In the genomic region with DNA sequence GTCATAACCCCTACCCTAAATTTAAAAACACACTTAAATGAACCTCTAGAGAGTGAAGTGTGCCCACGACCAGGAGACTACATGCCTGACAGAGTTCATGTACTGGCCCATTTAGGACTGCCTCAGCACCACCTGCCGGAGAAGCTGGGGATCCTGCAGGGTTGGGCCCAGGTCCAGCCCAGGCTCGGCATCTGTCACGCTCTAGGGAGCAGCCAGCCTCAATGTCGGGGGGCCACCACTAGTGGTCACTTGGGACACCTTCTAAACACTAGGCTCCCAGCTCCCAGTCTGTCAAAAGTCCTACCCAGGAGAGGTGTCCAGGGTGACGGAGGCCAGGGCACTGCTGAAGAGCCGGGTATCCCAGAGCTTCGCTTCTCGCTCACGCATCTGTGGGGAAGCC, we compare ENCODE assay signal across 10 mouse cellular contexts. TPM values are rescaled to one million over a fixed set of nuclear protein-coding genes. Genes with fewer than 3 reads are reported as not detected.
A peak's percentile ranks its signal among the peaks of the same experiment; 100 is the strongest.
DNase-seq lines count a peak whose midpoint lies in the region; ATAC-seq lines count a peak whose summit lies in the region.
"Had no signal": no experiment of that assay in that cellular context is flagged by ENCODE, and none has a peak within 500 bp of the region (broad histone marks: within the 10 kb centered on the region; RNA-seq: fewer than 3 reads in every experiment).

No protein-coding gene starts in this region.

- intact Hi-C loops in gastrocnemius, postnatal 14 days (cut with DNase I; ENCODE audit: low total_unique reads) = no loop called here

- H3K36me3 ChIP-seq in embryonic facial prominence, embryonic 12.5 days = peaks cover 12% of the 10 kb centered on the region
- H3K36me3 ChIP-seq in kidney, embryonic 14.5 days (ENCODE audit: control insufficient read depth, insufficient read depth, low read length) = peaks cover 48% of the 10 kb centered on the region
- H3K36me3 ChIP-seq: hindbrain, embryonic 15.5 days had no signal

- no peaks in the 10 kb centered on the region for H3K27me3 ChIP-seq in embryonic facial prominence, embryonic 12.5 days
- no peaks in the 10 kb centered on the region for H3K27me3 ChIP-seq in kidney, embryonic 14.5 days (ENCODE audit: control insufficient read depth, insufficient read depth, low read length)
- H3K27me3 ChIP-seq: hindbrain, embryonic 15.5 days had no signal

- DNase-seq in gastrocnemius, postnatal 14 days = peak; percentile 47
- no peak for DNase-seq in gastrocnemius, adult 18-20 months (ENCODE audit: low spot score)
- DNase-seq in Muller cell, postnatal 12 days (ENCODE audit: inconsistent ontology term) = peak; percentile 46
- no peak for DNase-seq in thymus, postnatal 4 days
- no peak for DNase-seq in ovary, postnatal 14 days (ENCODE audit: low spot score)
- no peak for DNase-seq in embryo, embryonic 10.5 days (ENCODE audit: low spot score)

- H3K4me2 ChIP-seq in embryonic facial prominence, embryonic 12.5 days (replicated peaks) = no peak overlapping the region
- no peak overlapping the region for H3K4me2 ChIP-seq in kidney, embryonic 14.5 days (replicated peaks; ENCODE audit: low read depth, low read length)
- H3K4me2 ChIP-seq: hindbrain, embryonic 15.5 days had no signal

- 0 out of 2 replicates have a peak overlapping the region, but pooled peaks have one; percentile 14 for H3K27ac ChIP-seq in embryonic facial prominence, embryonic 12.5 days
- no peak overlapping the region; the same call in 1 of the 2 replicates for H3K27ac ChIP-seq in kidney, embryonic 14.5 days (ENCODE audit: low read depth, low read length)
- H3K27ac ChIP-seq: hindbrain, embryonic 15.5 days had no signal

- H3K9me3 ChIP-seq in embryonic facial prominence, embryonic 12.5 days = no peaks in the 10 kb centered on the region
- H3K9me3 ChIP-seq in kidney, embryonic 14.5 days (ENCODE audit: control insufficient read depth, low read length) = no peaks in the 10 kb centered on the region
- H3K9me3 ChIP-seq: hindbrain, embryonic 15.5 days had no signal

- no peak for ATAC-seq in embryonic facial prominence, embryonic 12.5 days (ENCODE audit: insufficient number of reproducible peaks, insufficient read depth, low FRiP score, low TSS enrichment)
- no peak for ATAC-seq in kidney, embryonic 14.5 days (ENCODE audit: low FRiP score, low TSS enrichment)
- ATAC-seq: CD4-positive, CD25-positive, alpha-beta regulatory T cell, adult 4 months had no signal

- no peak overlapping the region for H3K9ac ChIP-seq in embryonic facial prominence, embryonic 12.5 days
- 0 out of 2 replicates have a peak overlapping the region, but pooled peaks have one; percentile 7 for H3K9ac ChIP-seq in kidney, embryonic 14.5 days (ENCODE audit: low read depth, low read length)
- H3K9ac ChIP-seq: hindbrain, embryonic 15.5 days had no signal

- peaks cover 81% of the 10 kb centered on the region for H3K4me1 ChIP-seq in embryonic facial prominence, embryonic 12.5 days
- H3K4me1 ChIP-seq in kidney, embryonic 14.5 days (ENCODE audit: control insufficient read depth, insufficient read depth, low read length) = peaks cover 40% of the 10 kb centered on the region

- no peak overlapping the region for H3K4me3 ChIP-seq in embryonic facial prominence, embryonic 12.5 days
- H3K4me3 ChIP-seq in kidney, embryonic 14.5 days (ENCODE audit: low read length) = no peak overlapping the region
- H3K4me3 ChIP-seq: hindbrain, embryonic 15.5 days had no signal

- WGBS in embryonic facial prominence, embryonic 12.5 days = 79% methylated on average over 10 of the region's 10 CpGs
- 73% methylated on average over 10 of the region's 10 CpGs for WGBS in kidney, embryonic 14.5 days

RNA-seq across cellular contexts. Expression of a gene that starts 14.9 kb away (rescaled TPM):
- 100 to 1,000 TPM in 1 of 2 experiments, 10 to 100 TPM in 1; 88.0 to 100 TPM for total RNA-seq in gastrocnemius, postnatal 14 days (2021)
- total RNA-seq in gastrocnemius, adult 18-20 months (2021) = 100 to 1,000 TPM in 1 of 2 experiments, 10 to 100 TPM in 1; 91.1 to 101 TPM
- 57.1 and 59.8 TPM in 2 replicates for polyA plus RNA-seq in embryonic facial prominence, embryonic 12.5 days (2016; fragmentation: Nextera tagmentation; extraction: Ambion mirVana)
- polyA plus RNA-seq in kidney, embryonic 14.5 days (2014; fragmentation: Nextera tagmentation; extraction: Ambion mirVana) = 46.3 and 68.8 TPM in 2 replicates

RNA-seq across cellular contexts. Expression of a gene that starts 15.0 kb away (rescaled TPM):
- 1 to 10 TPM; 7.6 to 8.4 TPM for total RNA-seq in gastrocnemius, postnatal 14 days (2021)
- 1 to 10 TPM; 4.1 to 5.0 TPM for total RNA-seq in gastrocnemius, adult 18-20 months (2021)
- polyA plus RNA-seq in embryonic facial prominence, embryonic 12.5 days (2016; fragmentation: Nextera tagmentation; extraction: Ambion mirVana) = 23.4 and 24.1 TPM in 2 replicates
- polyA plus RNA-seq in kidney, embryonic 14.5 days (2014; fragmentation: Nextera tagmentation; extraction: Ambion mirVana) = 14.4 and 16.1 TPM in 2 replicates

RNA-seq across cellular contexts. Expression of a gene that starts 24.9 kb away (rescaled TPM):
- total RNA-seq in gastrocnemius, postnatal 14 days (2021) = 10 to 100 TPM; 13.9 to 17.8 TPM
- 10 to 100 TPM; 13.9 to 14.4 TPM for total RNA-seq in gastrocnemius, adult 18-20 months (2021)
- 18.2 and 23.1 TPM in 2 replicates for polyA plus RNA-seq in embryonic facial prominence, embryonic 12.5 days (2016; fragmentation: Nextera tagmentation; extraction: Ambion mirVana)
- 12.0 and 16.4 TPM in 2 replicates for polyA plus RNA-seq in kidney, embryonic 14.5 days (2014; fragmentation: Nextera tagmentation; extraction: Ambion mirVana)

RNA-seq across cellular contexts. Expression of a gene that starts 29.9 kb away (rescaled TPM):
- 10 to 100 TPM; 68.0 to 74.9 TPM for total RNA-seq in gastrocnemius, postnatal 14 days (2021)
- 100 to 1,000 TPM; 108 to 113 TPM for total RNA-seq in gastrocnemius, adult 18-20 months (2021)
- polyA plus RNA-seq in embryonic facial prominence, embryonic 12.5 days (2016; fragmentation: Nextera tagmentation; extraction: Ambion mirVana) = 96.4 and 104 TPM in 2 replicates
- 102 and 116 TPM in 2 replicates for polyA plus RNA-seq in kidney, embryonic 14.5 days (2014; fragmentation: Nextera tagmentation; extraction: Ambion mirVana)

Comparison
In these comparisons a context has a peak if more than half of its experiments do, and no peak if none do; other contexts are left out.
1. DNase-seq: peak in gastrocnemius, postnatal 14 days (single experiment) and Muller cell, postnatal 12 days (single experiment); none in gastrocnemius, adult 18-20 months (single experiment), thymus, postnatal 4 days (single experiment), ovary, postnatal 14 days (single experiment) and embryo, embryonic 10.5 days (single experiment).